Mouse (Mus musculus): Measurements from ENCODE around the gene Chrna5.

Chrna5 gene

GRCm38 (mm10) chr9:55023326-55023725 is 42.6 kb downstream of the Chrna5 start:
- in situ Hi-C loops (cut with MboI; ENCODE audit: unreplicated experiment in 2 of 2): loop anchor here (5.0 to 10.0 kb wide), 6 partner anchors 89 to 371 kb away; no protein-coding TSS in a partner anchor

GRCm38 (mm10) chr9:55023902-55024583 is 43.4 kb downstream of the Chrna5 start:
- in situ Hi-C loops (cut with MboI; ENCODE audit: unreplicated experiment in 2 of 2): loop anchor here (5.0 to 10.0 kb wide), 6 partner anchors 88 to 371 kb away; no protein-coding TSS in a partner anchor

GRCm38 (mm10) chr9:55025534-55026274 is 45.0 kb downstream of the Chrna5 start:
- in situ Hi-C loops (cut with MboI; ENCODE audit: unreplicated experiment in 2 of 2): loop anchor here (10.0 kb wide), 2 partner anchors 359 to 369 kb away; no protein-coding TSS in a partner anchor

- in situ Hi-C loops (cut with MboI; ENCODE audit: unreplicated experiment in 2 of 2): loop anchor here (10.0 kb wide), 2 partner anchors 359 to 369 kb away; no protein-coding TSS in a partner anchor
Observed at GRCm38 (mm10) chr9:55026275-55026663, 45.6 kb downstream of the Chrna5 start, which contains the start of gene Chrna3. Gene Chrna3 (minus strand): TSS chr9:55026562.

GRCm38 (mm10) chr9:55031435-55032167 is 50.9 kb downstream of the Chrna5 start:
- in situ Hi-C loops (cut with MboI; ENCODE audit: unreplicated experiment in 2 of 2): no loop called here

GRCm38 (mm10) chr9:55038948-55039347 is 58.3 kb downstream of the Chrna5 start:
- in situ Hi-C loops (cut with MboI; ENCODE audit: unreplicated experiment in 2 of 2): no loop called here

- in situ Hi-C loops (cut with MboI; ENCODE audit: unreplicated experiment in 2 of 2): no loop called here
Observed at GRCm38 (mm10) chr9:55039983-55040382, 59.3 kb downstream of the Chrna5 start.

- in situ Hi-C loops (cut with MboI; ENCODE audit: unreplicated experiment in 2 of 2): no loop called here
Observed at GRCm38 (mm10) chr9:55041389-55041788, 60.7 kb downstream of the Chrna5 start.

- in situ Hi-C loops (cut with MboI; ENCODE audit: unreplicated experiment in 2 of 2): no loop called here
Observed at GRCm38 (mm10) chr9:55043688-55044087, 63.0 kb downstream of the Chrna5 start.

- in situ Hi-C loops (cut with MboI; ENCODE audit: unreplicated experiment in 2 of 2): no loop called here
Observed at GRCm38 (mm10) chr9:55045001-55045400, 64.3 kb downstream of the Chrna5 start.

GRCm38 (mm10) chr9:55046764-55047163 is 66.1 kb downstream of the Chrna5 start:
- in situ Hi-C loops (cut with MboI; ENCODE audit: unreplicated experiment in 2 of 2): no loop called here

GRCm38 (mm10) chr9:55048211-55048880 is 67.7 kb downstream of the Chrna5 start, which contains the start of gene Chrnb4:
Gene Chrnb4 (minus strand): TSS chr9:55048779.
- in situ Hi-C loops (cut with MboI; ENCODE audit: unreplicated experiment in 2 of 2): no loop called here

- in situ Hi-C loops (cut with MboI; ENCODE audit: unreplicated experiment in 2 of 2): no loop called here
Observed at GRCm38 (mm10) chr9:55055386-55055930, 74.8 kb downstream of the Chrna5 start.

All from v-Abl transformed pro-B cells (cell line).